Mouse (Mus musculus) small intestine, adult 10 weeks (tissue): ENCODE results near the gene Vamp1. TPM values are rescaled to one million over a fixed set of nuclear protein-coding genes. Genes with fewer than 3 reads are reported as not detected.

ENCODE experiments used
- polyA plus RNA-seq: library from polyadenylated mRNA; stranded (reverse); fragments of 350-450 nt; fragmentation: Illumina TruSeq; extraction: RNeasy Lipid Tissue Mini Kit (QIAGEN cat#74804); gene quantifications from one replicate; pipeline ENCODE4 v1.2.3, GENCODE M21; 2014; ENCODE audit warnings: low replicate concordance

Gene Vamp1
- 6.0 TPM for polyA plus RNA-seq

GRCm38 (mm10) chr6:125215148-125215954 is at the start of gene Vamp1:
Gene Vamp1 (plus strand): TSS chr6:125215551.

GRCm38 (mm10) chr6:125166051-125166751 is 49.1 kb upstream of the Vamp1 start, which contains the start of gene Gapdh:
Gene Gapdh (minus strand): TSS chr6:125166467.

GRCm38 (mm10) chr6:125191332-125192015 is 23.9 kb upstream of the Vamp1 start, which contains the start of the genes Ncapd2 and Mrpl51:
Gene Ncapd2 (minus strand): TSS chr6:125191701.
Gene Mrpl51 (plus strand): TSS chr6:125191801.

GRCm38 (mm10) chr6:125231117-125232044 is 16.0 kb downstream of the Vamp1 start, which contains the start of gene Tapbpl:
Gene Tapbpl (minus strand): TSS chr6:125231860.

DNA sequence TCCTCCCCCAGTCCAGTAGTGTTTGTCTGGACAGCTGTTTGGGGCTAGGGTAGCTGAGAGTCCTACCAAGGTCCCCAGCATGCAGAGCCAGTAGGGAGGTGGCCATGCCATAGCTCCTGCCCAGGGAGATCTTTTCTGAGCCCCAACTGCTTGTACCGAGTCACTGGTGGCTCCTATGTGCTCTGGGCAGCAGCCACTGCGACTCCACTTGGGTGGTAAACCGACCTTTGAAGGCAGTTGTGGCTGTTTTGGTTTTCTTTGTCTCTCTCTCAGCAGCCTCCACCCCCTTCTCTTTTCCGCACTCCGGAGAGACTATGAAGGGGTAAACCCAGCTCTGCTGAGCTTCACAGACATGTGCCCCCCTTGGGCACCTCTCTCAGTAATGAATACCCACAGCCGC is 21.4 kb downstream of the Vamp1 start, which contains the start of gene Cd27:
TSS of gene Cd27 (minus strand) at position 229 of the 400 bp plus-strand sequence.

DNA sequence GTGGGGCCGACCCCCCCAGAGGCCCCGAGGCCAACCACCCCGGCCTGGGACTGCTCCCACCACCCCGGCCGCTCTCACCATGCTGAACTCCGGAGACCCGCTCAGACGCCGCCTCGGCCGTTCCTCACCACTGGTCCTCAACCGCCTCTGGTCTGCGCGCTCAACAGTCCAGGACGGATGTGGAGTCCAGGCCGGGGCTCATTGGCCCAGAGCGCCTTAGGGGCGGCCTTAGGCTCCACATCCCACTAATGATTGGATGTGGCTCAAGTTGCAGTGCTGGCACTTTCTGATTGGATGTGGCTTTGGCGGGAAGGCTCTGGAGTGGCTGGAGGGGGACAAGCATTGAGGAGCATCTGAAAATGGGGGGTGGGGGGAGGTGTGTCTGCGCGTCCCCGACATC is 70.5 kb downstream of the Vamp1 start, which contains the start of gene Tuba3a:
TSS of gene Tuba3a (minus strand) at position 153 of the 400 bp plus-strand sequence.

Other genes starting within 250 kb of the Vamp1 start
- 0.33 TPM for gene Pianp, start 218.9 kb upstream of the Vamp1 start, polyA plus RNA-seq
- gene Zfp384, start 206.4 kb upstream of the Vamp1 start, polyA plus RNA-seq: 12.7 TPM
- gene Ing4, start 175.8 kb upstream of the Vamp1 start, polyA plus RNA-seq: 18.8 TPM
- 2.5 TPM for gene Acrbp, start 165.9 kb upstream of the Vamp1 start, polyA plus RNA-seq
- 1.6 TPM for gene Lpar5, start 147.6 kb upstream of the Vamp1 start, polyA plus RNA-seq
- gene Chd4, start 119.6 kb upstream of the Vamp1 start, polyA plus RNA-seq: 31.1 TPM
- gene Nop2, start 83.6 kb upstream of the Vamp1 start, polyA plus RNA-seq: 0.33 TPM
- gene Iffo1, start 70.3 kb upstream of the Vamp1 start, polyA plus RNA-seq: 0.59 TPM
- gene Gapdh, start 49.1 kb upstream of the Vamp1 start, polyA plus RNA-seq: 39.7 TPM
- 3.7 TPM for gene Ncapd2, start 23.9 kb upstream of the Vamp1 start, polyA plus RNA-seq
- gene Mrpl51, start 23.8 kb upstream of the Vamp1 start, polyA plus RNA-seq: 119 TPM
- 7.6 TPM for gene Tapbpl, start 16.3 kb downstream of the Vamp1 start, polyA plus RNA-seq
- not detected for gene Cd27, start 21.5 kb downstream of the Vamp1 start, polyA plus RNA-seq
- gene Tuba3a, start 70.5 kb downstream of the Vamp1 start, polyA plus RNA-seq: not detected
- gene Ltbr, start 98.3 kb downstream of the Vamp1 start, polyA plus RNA-seq: 1.2 TPM
- 0.97 TPM for gene Scnn1a, start 105.1 kb downstream of the Vamp1 start, polyA plus RNA-seq
- 3.9 TPM for gene Tnfrsf1a, start 133.8 kb downstream of the Vamp1 start, polyA plus RNA-seq
- 0.56 TPM for gene Plekhg6, start 165.2 kb downstream of the Vamp1 start, polyA plus RNA-seq